Mouse (Mus musculus) liver, embryonic 14.5 days (tissue): ENCODE results near the gene Dpf2. TPM values are rescaled to one million over a fixed set of nuclear protein-coding genes. Genes with fewer than 3 reads are reported as not detected.

ENCODE experiments used
- ATAC-seq: fragments of 200-750 bp; cut with Nextera tagmentation; 2 replicates; pipeline ENCODE4 v1.8.0; 2017; ENCODE audit warnings: moderate number of reproducible peaks, mild to moderate bottlenecking, moderate library complexity; ENCODE audit not compliant: insufficient read depth
- DNase-seq, 3 experiments: peaks; one replicate each; pipeline ENCODE4 v3.0.0-alpha.2; 2012 to 2013; ENCODE audit warnings: low read depth in 3 of 3, low spot score in 3 of 3
- H3K27ac ChIP-seq: fragments of 300-500 bp; sonication (generic); 2 replicates; pipeline ENCODE4 v1.5.1; 2014; ENCODE audit warnings: moderate library complexity, mild to moderate bottlenecking, control low read depth, inconsistent platforms
- H3K27me3 ChIP-seq: fragments of 300-500 bp; sonication (generic); 2 replicates; pipeline ENCODE4 v1.6.1; 2014; ENCODE audit warnings: mild to moderate bottlenecking, low read length, moderate library complexity; ENCODE audit not compliant: control insufficient read depth, insufficient read depth
- H3K36me3 ChIP-seq: fragments of 300-500 bp; sonication (generic); replicated peaks from 2 replicates; pipeline ENCODE4 v1.6.1; 2014; ENCODE audit warnings: low read depth; ENCODE audit not compliant: control insufficient read depth, insufficient read depth
- H3K4me1 ChIP-seq, 2 experiments: fragments of 200-500 bp in 1 of 2; fragments of 300-500 bp in 1 of 2; sonication (generic) in 1 of 2; replicated peaks; 2 replicates each; pipeline ENCODE4 v1.6.1; 2012 to 2014; ENCODE audit warnings: antibody characterized with exemption in 1 of 2, inconsistent platforms in 1 of 2, low read length in 1 of 2; ENCODE audit not compliant: control insufficient read depth in 2 of 2, insufficient read depth in 2 of 2
- H3K4me2 ChIP-seq: fragments of 300-500 bp; sonication (generic); 2 replicates; pipeline ENCODE4 v1.6.1; 2014; ENCODE audit warnings: low read depth, mild to moderate bottlenecking, control low read depth, moderate library complexity
- H3K4me3 ChIP-seq, 2 experiments: fragments of 200-500 bp in 1 of 2; fragments of 300-500 bp in 1 of 2; sonication (generic) in 1 of 2; 2 replicates each; pipeline ENCODE4 v1.5.1; 2012 to 2014; ENCODE audit warnings: low read depth in 2 of 2, low read length in 2 of 2, mild to moderate bottlenecking in 2 of 2, control low read depth in 1 of 2, inconsistent platforms in 1 of 2, moderate library complexity in 1 of 2; ENCODE audit not compliant: insufficient read depth in 1 of 2
- H3K9ac ChIP-seq: fragments of 300-500 bp; sonication (generic); replicated peaks from 2 replicates; pipeline ENCODE4 v1.6.1; 2014; ENCODE audit warnings: mild to moderate bottlenecking, control low read depth, moderate library complexity
- H3K9me3 ChIP-seq: fragments of 300-500 bp; sonication (generic); 2 replicates; pipeline ENCODE4 v1.6.1; 2016; ENCODE audit warnings: low read length, mixed read lengths; ENCODE audit not compliant: control insufficient read depth
- CTCF ChIP-seq: IDR thresholded peaks from 2 replicates; pipeline ENCODE4 v1.5.1; 2016; ENCODE audit warnings: antibody characterized with exemption, low read depth, control low read depth
- EP300 ChIP-seq: IDR thresholded peaks from 2 replicates; pipeline ENCODE4 v1.6.1; 2016; ENCODE audit warnings: antibody characterized with exemption, low read depth
- WGBS: fragments of 180-500 bp; shearing (Covaris S2); extraction: QIAGEN DNeasy Blood & Tissue Kit; methylation state at CpG from one replicate; pipeline ENCODE4 v1.1.7; 2014; ENCODE audit not compliant: insufficient replicate concordance; 5-methylcytosine and 5-hydroxymethylcytosine counted together
- polyA plus RNA-seq, 2 experiments: library from polyadenylated mRNA; depleted of rRNA in 1 of 2; stranded (reverse) in 1 of 2; unstranded in 1 of 2; fragments of >200 nt; fragmentation: Nextera tagmentation in 1 of 2; extraction: Ambion mirVana in 1 of 2; gene quantifications; 2 replicates each; pipeline versions ENCODE4 v1.2.1 to v1.2.3; 2012 to 2014

The Dpf2 gene
- polyA plus RNA-seq, 2 experiments = 35.3 to 45.1 TPM

DNA sequence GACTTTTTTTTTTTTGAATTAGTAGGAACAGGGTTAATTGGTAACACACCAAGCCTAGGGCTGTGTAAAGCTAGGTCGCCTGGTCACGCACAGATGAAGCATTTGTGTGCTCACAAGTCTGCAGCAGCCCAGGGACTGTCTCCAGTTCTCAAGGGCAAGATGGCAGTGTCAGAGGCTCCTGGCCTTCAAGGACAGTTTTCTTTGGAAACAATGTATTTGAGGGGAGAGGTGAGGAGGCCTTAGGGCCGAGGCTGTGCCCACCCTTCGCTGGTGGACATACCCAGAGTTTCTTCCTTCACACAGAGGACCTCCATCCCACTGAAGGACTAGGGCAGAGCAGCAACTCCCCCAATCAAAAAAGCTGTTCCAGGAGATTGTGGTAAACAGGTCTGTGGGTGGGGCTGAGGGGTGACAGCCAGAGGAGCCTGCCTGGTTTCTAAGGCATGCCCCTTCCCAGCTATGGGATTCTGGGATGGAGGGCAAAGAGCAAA lies 65.5 kb downstream of the Dpf2 start:
- TF ChIP-seq CTCF (no peak), EP300 (0 out of 2 replicates have a peak, but pooled peaks have one; percentile 6)
- peaks cover 73 to 82% of the 10 kb centered on the region in 2 experiments for H3K4me1 ChIP-seq
- ATAC-seq = peak; percentile 18; the same call in 1 of the 2 replicates
- peak overlapping the region; percentile 85 for H3K4me2 ChIP-seq
- H3K27me3 ChIP-seq = no peaks in the 10 kb centered on the region
- no peaks in the 10 kb centered on the region for H3K9me3 ChIP-seq
- H3K36me3 ChIP-seq = no peaks in the 10 kb centered on the region
- 45% methylated on average over 4 of the region's 4 CpGs for whole genome bisulfite sequencing
- H3K9ac ChIP-seq = peak overlapping the region; percentile 87
- no peak for DNase-seq
- H3K4me3 ChIP-seq = peak overlapping the region; percentile 7 to 44; a peak in 3 of 4 replicates
- H3K27ac ChIP-seq = peak overlapping the region; percentile 99

DNA sequence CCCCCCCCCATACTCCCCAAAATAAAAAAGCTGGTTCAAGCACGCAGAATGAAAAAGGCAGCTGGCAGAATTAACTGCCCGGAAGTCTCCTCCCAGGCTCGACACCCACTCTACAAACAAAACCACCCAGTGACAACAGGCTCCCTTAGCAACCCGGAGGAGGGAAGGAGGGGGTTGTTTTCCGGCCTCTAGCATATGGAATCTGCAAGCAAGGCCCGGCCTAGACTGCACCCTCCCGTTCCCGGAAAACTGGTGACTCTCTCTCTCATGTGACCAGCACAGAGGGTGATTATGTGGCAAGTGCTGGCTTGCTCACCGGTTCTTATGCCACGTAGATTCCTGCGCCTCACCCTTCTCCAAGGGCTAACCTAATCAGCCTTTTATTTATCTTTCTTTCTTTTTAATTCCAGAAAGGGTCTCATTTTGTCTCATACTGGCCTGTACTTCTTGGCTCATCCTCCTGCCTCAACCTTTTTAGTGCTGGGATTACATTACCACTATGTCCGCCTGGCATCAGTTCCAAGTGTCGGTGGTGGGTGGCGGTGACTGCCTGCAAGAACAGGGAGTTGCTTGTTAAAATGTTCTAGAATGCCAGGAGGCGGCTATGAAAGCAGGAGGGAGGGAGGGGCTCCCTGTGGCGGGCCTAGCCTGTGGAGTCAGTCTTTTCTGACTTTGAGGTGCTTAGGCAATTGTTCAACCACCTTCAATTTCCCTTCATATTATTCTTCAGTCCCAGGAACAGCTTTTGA lies 66.1 kb downstream of the Dpf2 start:
- Histone ChIP-seq H3K9ac (peak overlapping the region; percentile 87), H3K9me3 (no peaks in the 10 kb centered on the region), H3K4me2 (peak overlapping the region; percentile 85), H3K27ac (peak overlapping the region; percentile 99), H3K27me3 (no peaks in the 10 kb centered on the region), H3K36me3 (no peaks in the 10 kb centered on the region), H3K4me3 (peak overlapping the region; percentile 38 to 44), H3K4me1 (peaks cover 77 to 84% of the 10 kb centered on the region in 2 experiments)
- WGBS = 5% methylated on average over 16 of the region's 16 CpGs
- peak; percentile 38 for ATAC-seq
- DNase-seq = peak; percentile 73 to 92 (median 79)
- TF ChIP-seq EP300 = 0 out of 2 replicates have a peak, but pooled peaks have one; percentile 28
- no peak for TF ChIP-seq CTCF

Other genes starting within 250 kb of the Dpf2 start
Only the 30 nearest of the 31 such genes appear.
- 13.7 and 14.5 TPM in 2 replicates for gene Map3k11, start 224.3 kb downstream of the Dpf2 start, polyA plus RNA-seq (2012; rRNA removed)
- 9.1 and 10.8 TPM in 2 replicates for gene Map3k11, start 224.3 kb downstream of the Dpf2 start, polyA plus RNA-seq (2014; fragmentation: Nextera tagmentation; extraction: Ambion mirVana)
- gene Pcnx3, start 224.1 kb downstream of the Dpf2 start, polyA plus RNA-seq (2012; rRNA removed) = 19.8 and 25.9 TPM in 2 replicates
- gene Pcnx3, start 224.1 kb downstream of the Dpf2 start, polyA plus RNA-seq (2014; fragmentation: Nextera tagmentation; extraction: Ambion mirVana) = 9.1 and 9.8 TPM in 2 replicates
- gene Kcnk7, start 208.6 kb downstream of the Dpf2 start, polyA plus RNA-seq (2012; rRNA removed) = 0.04 TPM in 1 of 2 replicates, not detected in the other
- gene Kcnk7, start 208.6 kb downstream of the Dpf2 start, polyA plus RNA-seq (2014; fragmentation: Nextera tagmentation; extraction: Ambion mirVana) = 0.17 and 0.27 TPM in 2 replicates
- gene Ehbp1l1, start 186.7 kb downstream of the Dpf2 start, polyA plus RNA-seq (2012; rRNA removed) = 70.8 and 95.5 TPM in 2 replicates
- gene Ehbp1l1, start 186.7 kb downstream of the Dpf2 start, polyA plus RNA-seq (2014; fragmentation: Nextera tagmentation; extraction: Ambion mirVana) = 66.0 and 76.7 TPM in 2 replicates
- gene Fam89b, start 183.4 kb downstream of the Dpf2 start, polyA plus RNA-seq (2012; rRNA removed) = 44.0 and 50.9 TPM in 2 replicates
- gene Fam89b, start 183.4 kb downstream of the Dpf2 start, polyA plus RNA-seq (2014; fragmentation: Nextera tagmentation; extraction: Ambion mirVana) = 40.6 and 41.0 TPM in 2 replicates
- 1.9 and 2.1 TPM in 2 replicates for gene Ltbp3, start 172.1 kb downstream of the Dpf2 start, polyA plus RNA-seq (2012; rRNA removed)
- gene Ltbp3, start 172.1 kb downstream of the Dpf2 start, polyA plus RNA-seq (2014; fragmentation: Nextera tagmentation; extraction: Ambion mirVana) = 0.85 and 1.6 TPM in 2 replicates
- 21.1 and 27.1 TPM in 2 replicates for gene Scyl1, start 141.6 kb downstream of the Dpf2 start, polyA plus RNA-seq (2012; rRNA removed)
- gene Scyl1, start 141.6 kb downstream of the Dpf2 start, polyA plus RNA-seq (2014; fragmentation: Nextera tagmentation; extraction: Ambion mirVana) = 15.8 and 18.6 TPM in 2 replicates
- gene Frmd8, start 37.7 kb downstream of the Dpf2 start, polyA plus RNA-seq (2012; rRNA removed) = 5.9 and 6.7 TPM in 2 replicates
- 6.6 and 8.4 TPM in 2 replicates for gene Frmd8, start 37.7 kb downstream of the Dpf2 start, polyA plus RNA-seq (2014; fragmentation: Nextera tagmentation; extraction: Ambion mirVana)
- gene Slc25a45, start 35.2 kb downstream of the Dpf2 start, polyA plus RNA-seq (2012; rRNA removed) = 5.3 and 5.8 TPM in 2 replicates
- gene Slc25a45, start 35.2 kb downstream of the Dpf2 start, polyA plus RNA-seq (2014; fragmentation: Nextera tagmentation; extraction: Ambion mirVana) = 3.2 and 4.6 TPM in 2 replicates
- 2.2 and 2.4 TPM in 2 replicates for gene Tigd3, start 18.9 kb downstream of the Dpf2 start, polyA plus RNA-seq (2012; rRNA removed)
- 1.1 TPM in 2 replicates for gene Tigd3, start 18.9 kb downstream of the Dpf2 start, polyA plus RNA-seq (2014; fragmentation: Nextera tagmentation; extraction: Ambion mirVana)
- gene Cdc42ep2, start 11.8 kb upstream of the Dpf2 start, polyA plus RNA-seq (2012; rRNA removed) = 2.2 and 2.3 TPM in 2 replicates
- gene Cdc42ep2, start 11.8 kb upstream of the Dpf2 start, polyA plus RNA-seq (2014; fragmentation: Nextera tagmentation; extraction: Ambion mirVana) = 1.6 and 2.1 TPM in 2 replicates
- gene Pola2, start 51.2 kb upstream of the Dpf2 start, polyA plus RNA-seq (2012; rRNA removed) = 60.9 and 66.4 TPM in 2 replicates
- 63.0 and 68.1 TPM in 2 replicates for gene Pola2, start 51.2 kb upstream of the Dpf2 start, polyA plus RNA-seq (2014; fragmentation: Nextera tagmentation; extraction: Ambion mirVana)
- not detected in 2 replicates for gene Slc22a20, start 73.1 kb upstream of the Dpf2 start, polyA plus RNA-seq (2012; rRNA removed)
- gene Slc22a20, start 73.1 kb upstream of the Dpf2 start, polyA plus RNA-seq (2014; fragmentation: Nextera tagmentation; extraction: Ambion mirVana) = 0.08 TPM in 1 of 2 replicates, not detected in the other
- gene Capn1, start 102.9 kb upstream of the Dpf2 start, polyA plus RNA-seq (2012; rRNA removed) = 25.4 and 28.0 TPM in 2 replicates
- 25.6 and 28.7 TPM in 2 replicates for gene Capn1, start 102.9 kb upstream of the Dpf2 start, polyA plus RNA-seq (2014; fragmentation: Nextera tagmentation; extraction: Ambion mirVana)
- gene Syvn1, start 133.6 kb upstream of the Dpf2 start, polyA plus RNA-seq (2012; rRNA removed) = 11.5 and 13.2 TPM in 2 replicates
- 9.7 and 12.6 TPM in 2 replicates for gene Syvn1, start 133.6 kb upstream of the Dpf2 start, polyA plus RNA-seq (2014; fragmentation: Nextera tagmentation; extraction: Ambion mirVana)
- gene Mrpl49, start 144.8 kb upstream of the Dpf2 start, polyA plus RNA-seq (2012; rRNA removed) = 22.0 and 29.6 TPM in 2 replicates
- gene Mrpl49, start 144.8 kb upstream of the Dpf2 start, polyA plus RNA-seq (2014; fragmentation: Nextera tagmentation; extraction: Ambion mirVana) = 43.7 and 48.2 TPM in 2 replicates
- 853 and 969 TPM in 2 replicates for gene Fau, start 144.8 kb upstream of the Dpf2 start, polyA plus RNA-seq (2012; rRNA removed)
- 593 and 639 TPM in 2 replicates for gene Fau, start 144.8 kb upstream of the Dpf2 start, polyA plus RNA-seq (2014; fragmentation: Nextera tagmentation; extraction: Ambion mirVana)
- 15.8 and 17.9 TPM in 2 replicates for gene Znhit2, start 148.2 kb upstream of the Dpf2 start, polyA plus RNA-seq (2012; rRNA removed)
- gene Znhit2, start 148.2 kb upstream of the Dpf2 start, polyA plus RNA-seq (2014; fragmentation: Nextera tagmentation; extraction: Ambion mirVana) = 19.3 and 20.4 TPM in 2 replicates
- gene Tm7sf2, start 155.4 kb upstream of the Dpf2 start, polyA plus RNA-seq (2012; rRNA removed) = 35.9 and 43.4 TPM in 2 replicates
- 35.0 and 35.7 TPM in 2 replicates for gene Tm7sf2, start 155.4 kb upstream of the Dpf2 start, polyA plus RNA-seq (2014; fragmentation: Nextera tagmentation; extraction: Ambion mirVana)
- 20.7 and 21.9 TPM in 2 replicates for gene Vps51, start 164.2 kb upstream of the Dpf2 start, polyA plus RNA-seq (2012; rRNA removed)
- gene Vps51, start 164.2 kb upstream of the Dpf2 start, polyA plus RNA-seq (2014; fragmentation: Nextera tagmentation; extraction: Ambion mirVana) = 19.9 and 23.3 TPM in 2 replicates
- gene Tmem262, start 167.0 kb upstream of the Dpf2 start, polyA plus RNA-seq (2012; rRNA removed) = not detected in 2 replicates
- not detected in 2 replicates for gene Tmem262, start 167.0 kb upstream of the Dpf2 start, polyA plus RNA-seq (2014; fragmentation: Nextera tagmentation; extraction: Ambion mirVana)
- 0.16 and 0.17 TPM in 2 replicates for gene Gm28374, start 169.2 kb upstream of the Dpf2 start, polyA plus RNA-seq (2012; rRNA removed)
- gene Gm28374, start 169.2 kb upstream of the Dpf2 start, polyA plus RNA-seq (2014; fragmentation: Nextera tagmentation; extraction: Ambion mirVana) = 0.33 and 0.38 TPM in 2 replicates
- gene Zfpl1, start 171.9 kb upstream of the Dpf2 start, polyA plus RNA-seq (2012; rRNA removed) = 20.8 and 24.1 TPM in 2 replicates
- 18.1 and 20.4 TPM in 2 replicates for gene Zfpl1, start 171.9 kb upstream of the Dpf2 start, polyA plus RNA-seq (2014; fragmentation: Nextera tagmentation; extraction: Ambion mirVana)
- 17.6 and 23.1 TPM in 2 replicates for gene Cdca5, start 172.0 kb upstream of the Dpf2 start, polyA plus RNA-seq (2012; rRNA removed)
- 30.9 and 33.7 TPM in 2 replicates for gene Cdca5, start 172.0 kb upstream of the Dpf2 start, polyA plus RNA-seq (2014; fragmentation: Nextera tagmentation; extraction: Ambion mirVana)
- gene AC131692.1, start 181.4 kb upstream of the Dpf2 start, polyA plus RNA-seq (2012; rRNA removed) = 0.68 TPM in 1 of 2 replicates, not detected in the other
- 0.22 TPM in 1 of 2 replicates, not detected in the other for gene AC131692.1, start 181.4 kb upstream of the Dpf2 start, polyA plus RNA-seq (2014; fragmentation: Nextera tagmentation; extraction: Ambion mirVana)
- 4.3 and 6.4 TPM in 2 replicates for gene Naaladl1, start 192.8 kb upstream of the Dpf2 start, polyA plus RNA-seq (2012; rRNA removed)
- 1.1 and 1.9 TPM in 2 replicates for gene Naaladl1, start 192.8 kb upstream of the Dpf2 start, polyA plus RNA-seq (2014; fragmentation: Nextera tagmentation; extraction: Ambion mirVana)
- 18.4 and 25.5 TPM in 2 replicates for gene Sac3d1, start 205.6 kb upstream of the Dpf2 start, polyA plus RNA-seq (2012; rRNA removed)
- 22.7 and 22.9 TPM in 2 replicates for gene Sac3d1, start 205.6 kb upstream of the Dpf2 start, polyA plus RNA-seq (2014; fragmentation: Nextera tagmentation; extraction: Ambion mirVana)
- 39.6 and 41.8 TPM in 2 replicates for gene Snx15, start 215.3 kb upstream of the Dpf2 start, polyA plus RNA-seq (2012; rRNA removed)
- 42.2 and 46.2 TPM in 2 replicates for gene Snx15, start 215.3 kb upstream of the Dpf2 start, polyA plus RNA-seq (2014; fragmentation: Nextera tagmentation; extraction: Ambion mirVana)
- 0.35 and 0.57 TPM in 2 replicates for gene Batf2, start 228.0 kb upstream of the Dpf2 start, polyA plus RNA-seq (2012; rRNA removed)
- gene Batf2, start 228.0 kb upstream of the Dpf2 start, polyA plus RNA-seq (2014; fragmentation: Nextera tagmentation; extraction: Ambion mirVana) = 0.09 TPM in 1 of 2 replicates, not detected in the other
- 26.1 and 32.8 TPM in 2 replicates for gene Arl2, start 228.5 kb upstream of the Dpf2 start, polyA plus RNA-seq (2012; rRNA removed)
- gene Arl2, start 228.5 kb upstream of the Dpf2 start, polyA plus RNA-seq (2014; fragmentation: Nextera tagmentation; extraction: Ambion mirVana) = 22.4 and 27.5 TPM in 2 replicates